Mouse (Mus musculus) heart, embryonic 12.5 days (tissue): ENCODE results near the gene Tspan9. TPM values are rescaled to one million over a fixed set of nuclear protein-coding genes. Genes with fewer than 3 reads are reported as not detected.

ENCODE experiments used
- ATAC-seq: fragments of 200-750 bp; cut with Nextera tagmentation; 2 replicates; pipeline ENCODE4 v1.8.0; 2017; ENCODE audit warnings: moderate TSS enrichment, moderate library complexity; ENCODE audit not compliant: insufficient number of reproducible peaks, low FRiP score
- H3K27ac ChIP-seq: fragments of 300-500 bp; sonication (generic); 2 replicates; pipeline ENCODE4 v1.5.1; 2016; ENCODE audit warnings: mild to moderate bottlenecking, moderate library complexity; ENCODE audit not compliant: poor library complexity, severe bottlenecking
- H3K27me3 ChIP-seq: fragments of 300-500 bp; sonication (generic); replicated peaks from 2 replicates; pipeline ENCODE4 v1.6.1; 2016; ENCODE audit warnings: mild to moderate bottlenecking, moderate library complexity
- H3K36me3 ChIP-seq: fragments of 300-500 bp; sonication (generic); 2 replicates; pipeline ENCODE4 v1.6.1; 2016; ENCODE audit warnings: mild to moderate bottlenecking, moderate library complexity
- H3K4me1 ChIP-seq: fragments of 300-500 bp; sonication (generic); replicated peaks from 2 replicates; pipeline ENCODE4 v1.6.1; 2016; ENCODE audit warnings: mild to moderate bottlenecking
- H3K4me2 ChIP-seq: fragments of 300-500 bp; sonication (generic); 2 replicates; pipeline ENCODE4 v1.6.1; 2016; ENCODE audit warnings: mild to moderate bottlenecking, moderate library complexity
- H3K4me3 ChIP-seq: fragments of 300-500 bp; sonication (generic); 2 replicates; pipeline ENCODE4 v1.5.1; 2016; ENCODE audit warnings: mild to moderate bottlenecking
- H3K9ac ChIP-seq: fragments of 300-500 bp; sonication (generic); 2 replicates; pipeline ENCODE4 v1.6.1; 2016; ENCODE audit warnings: mild to moderate bottlenecking, moderate library complexity
- H3K9me3 ChIP-seq: fragments of 300-500 bp; sonication (generic); replicated peaks from 2 replicates; pipeline ENCODE4 v1.6.1; 2016; ENCODE audit warnings: mild to moderate bottlenecking, moderate library complexity
- WGBS: fragments of 180-500 bp; shearing (Covaris S2); methylation state at CpG from one replicate; pipeline ENCODE4 v1.1.7; 2016; 5-methylcytosine and 5-hydroxymethylcytosine counted together
- polyA plus RNA-seq: library from polyadenylated mRNA; unstranded; fragments of >200 nt; fragmentation: Nextera tagmentation; extraction: Ambion mirVana; gene quantifications from 2 replicates; pipeline ENCODE4 v1.2.1, GENCODE M21; 2016

Gene Tspan9
- polyA plus RNA-seq, 1 experiment from 2014 or later: 172 TPM

- Histone ChIP-seq H3K27me3 (no peaks in the 10 kb centered on the region), H3K4me2 (no peak overlapping the region), H3K4me1 (peaks cover 75% of the 10 kb centered on the region), H3K27ac (no peak overlapping the region; the same call in 1 of the 2 replicates), H3K4me3 (no peak overlapping the region), H3K9ac (no peak overlapping the region), H3K9me3 (no peaks in the 10 kb centered on the region), H3K36me3 (peaks cover 8% of the 10 kb centered on the region)
- ATAC-seq: no peak
- WGBS: 32% methylated on average over 10 of the region's 10 CpGs
These were observed 115.1 kb downstream of the Tspan9 start for GRCm38 (mm10) chr6:128028116-128028940.

DNA sequence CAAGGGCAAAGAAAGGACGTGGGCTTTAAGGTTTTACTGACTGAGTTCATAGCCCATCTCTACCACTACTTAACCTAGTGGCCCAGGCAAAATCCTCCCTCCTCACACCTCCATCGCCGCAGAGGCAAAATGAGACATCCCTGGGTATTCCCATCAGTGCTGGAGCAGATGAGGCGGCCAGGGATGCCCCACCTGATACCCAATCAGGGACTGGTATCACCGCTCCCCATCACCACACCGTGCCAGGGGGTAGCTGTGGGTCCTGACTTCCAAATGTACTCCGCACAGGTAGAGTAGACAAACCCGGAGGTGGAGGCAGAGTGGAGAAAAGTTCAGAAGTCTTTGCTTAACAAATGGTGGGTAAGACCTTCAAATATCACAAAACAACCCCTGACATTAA lies 117.4 kb downstream of the Tspan9 start:
- Histone ChIP-seq H3K4me2 (no peak overlapping the region), H3K4me1 (peaks cover 77% of the 10 kb centered on the region), H3K4me3 (no peak overlapping the region), H3K36me3 (peaks cover 9% of the 10 kb centered on the region), H3K27me3 (no peaks in the 10 kb centered on the region), H3K9me3 (no peaks in the 10 kb centered on the region), H3K27ac (no peak overlapping the region), H3K9ac (no peak overlapping the region)
- ATAC-seq: no peak
- 82% methylated on average over 8 of the region's 8 CpGs for WGBS

- no peak overlapping the region for H3K4me2 ChIP-seq
These were observed 117.8 kb downstream of the Tspan9 start for GRCm38 (mm10) chr6:128025581-128025980.

DNA sequence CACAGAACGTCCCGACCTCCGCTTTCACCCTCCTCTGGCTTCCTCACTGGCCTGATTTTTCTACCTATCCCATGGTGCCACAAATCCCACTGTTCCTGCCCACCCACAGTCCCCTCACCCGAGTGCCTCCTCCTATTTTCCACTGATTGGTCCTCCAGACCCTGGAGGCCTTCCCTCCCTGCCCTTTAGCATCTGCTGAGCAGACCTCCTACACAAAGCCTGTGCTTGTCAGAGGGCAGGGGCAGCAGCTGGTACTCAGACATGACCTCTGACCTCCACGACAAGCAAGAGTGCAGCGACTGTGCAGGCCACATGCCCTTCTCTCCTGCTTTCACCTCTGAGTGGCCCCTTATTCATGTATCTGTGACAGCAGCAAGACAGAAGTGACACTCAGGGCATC lies 121.2 kb downstream of the Tspan9 start:
- peaks cover 74% of the 10 kb centered on the region for H3K4me1 ChIP-seq
- H3K4me3 ChIP-seq: no peak overlapping the region
- 0 out of 2 replicates have a peak overlapping the region, but pooled peaks have one; percentile 12 for H3K4me2 ChIP-seq
- ATAC-seq: no peak
- H3K27me3 ChIP-seq: no peaks in the 10 kb centered on the region
- 38% methylated on average over 6 of the region's 6 CpGs for WGBS
- no peaks in the 10 kb centered on the region for H3K9me3 ChIP-seq
- peak overlapping the region; percentile 56; the same call in 1 of the 2 replicates for H3K9ac ChIP-seq
- peak overlapping the region; percentile 48; the same call in 1 of the 2 replicates for H3K27ac ChIP-seq
- H3K36me3 ChIP-seq: peaks cover 13% of the 10 kb centered on the region

More at GRCm38 (mm10) chr6:128025581-128025980, 117.8 kb downstream of the Tspan9 start:
- Histone ChIP-seq H3K27ac (no peak overlapping the region), H3K4me1 (peaks cover 77% of the 10 kb centered on the region), H3K4me3 (no peak overlapping the region), H3K27me3 (no peaks in the 10 kb centered on the region), H3K9ac (no peak overlapping the region), H3K36me3 (peaks cover 9% of the 10 kb centered on the region), H3K9me3 (no peaks in the 10 kb centered on the region)
- 74% methylated on average over 13 of the region's 13 CpGs for WGBS
- no peak for ATAC-seq

DNA sequence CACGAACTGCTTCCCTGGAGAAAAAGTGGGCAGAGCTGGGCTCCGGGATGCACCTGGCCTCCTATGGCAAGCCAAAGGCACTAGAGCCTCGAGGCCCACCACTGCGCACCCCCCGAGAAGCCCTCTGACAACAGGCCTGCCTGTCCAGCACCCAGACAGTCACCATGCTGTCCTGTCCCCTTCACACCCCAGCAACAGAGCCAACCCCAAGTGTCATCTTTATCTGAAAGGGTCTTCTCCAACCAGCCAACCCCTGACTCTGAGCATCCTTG lies 121.5 kb downstream of the Tspan9 start:
- WGBS: 62% methylated on average over 5 of the region's 5 CpGs
- no peak for ATAC-seq
- H3K9me3 ChIP-seq: no peaks in the 10 kb centered on the region
- H3K36me3 ChIP-seq: peaks cover 11% of the 10 kb centered on the region
- H3K27ac ChIP-seq: peak overlapping the region; percentile 48; the same call in 1 of the 2 replicates
- H3K27me3 ChIP-seq: no peaks in the 10 kb centered on the region
- peak overlapping the region; percentile 12 for H3K4me2 ChIP-seq
- peak overlapping the region; percentile 56; the same call in 1 of the 2 replicates for H3K9ac ChIP-seq
- H3K4me3 ChIP-seq: no peak overlapping the region
- peaks cover 77% of the 10 kb centered on the region for H3K4me1 ChIP-seq

- peak overlapping the region; percentile 12 for H3K4me2 ChIP-seq
- H3K4me1 ChIP-seq: peaks cover 78% of the 10 kb centered on the region
- no peaks in the 10 kb centered on the region for H3K9me3 ChIP-seq
- H3K9ac ChIP-seq: peak overlapping the region; percentile 56; the same call in 1 of the 2 replicates
- no peaks in the 10 kb centered on the region for H3K27me3 ChIP-seq
- 38% methylated on average over 7 of the region's 10 CpGs for WGBS
- no peak overlapping the region for H3K4me3 ChIP-seq
- H3K36me3 ChIP-seq: peaks cover 11% of the 10 kb centered on the region
- peak; percentile 33 for ATAC-seq
- peak overlapping the region; percentile 48 for H3K27ac ChIP-seq
These were observed 122.1 kb downstream of the Tspan9 start for GRCm38 (mm10) chr6:128021106-128021930.

DNA sequence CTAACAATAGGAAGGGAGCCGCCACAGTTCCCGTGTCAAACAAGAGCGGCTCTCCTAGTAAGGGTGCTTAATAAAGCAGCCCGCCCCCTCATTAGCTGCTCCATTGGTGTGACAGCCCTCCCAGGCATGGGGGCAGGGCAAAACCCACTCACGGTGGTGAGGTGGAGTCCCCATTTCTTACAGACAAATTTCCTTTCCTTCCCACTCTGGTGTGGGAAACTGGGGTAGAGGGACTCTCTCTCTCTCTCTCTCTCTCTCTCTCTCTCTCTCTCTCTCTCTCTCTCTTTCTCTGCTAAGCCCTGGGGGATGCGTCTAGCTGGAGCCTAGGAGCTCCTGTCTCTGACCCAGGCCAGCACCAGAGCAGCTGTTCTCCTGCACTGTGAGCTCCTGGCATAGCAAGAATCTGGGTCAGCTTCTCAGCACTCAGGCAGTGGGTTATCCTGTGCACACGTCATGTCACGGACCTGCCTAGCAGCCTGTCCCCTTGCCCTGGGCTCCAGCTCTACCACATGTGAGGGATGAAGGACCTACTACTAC lies 122.8 kb downstream of the Tspan9 start:
- H3K36me3 ChIP-seq: peaks cover 11% of the 10 kb centered on the region
- H3K4me2 ChIP-seq: no peak overlapping the region
- H3K9me3 ChIP-seq: no peaks in the 10 kb centered on the region
- H3K9ac ChIP-seq: 0 out of 2 replicates have a peak overlapping the region, but pooled peaks have one; percentile 56
- H3K27ac ChIP-seq: peak overlapping the region; percentile 48
- H3K4me1 ChIP-seq: peaks cover 80% of the 10 kb centered on the region
- no peak overlapping the region for H3K4me3 ChIP-seq
- no peak for ATAC-seq
- no peaks in the 10 kb centered on the region for H3K27me3 ChIP-seq
- WGBS: 37% methylated on average over 8 of the region's 8 CpGs

DNA sequence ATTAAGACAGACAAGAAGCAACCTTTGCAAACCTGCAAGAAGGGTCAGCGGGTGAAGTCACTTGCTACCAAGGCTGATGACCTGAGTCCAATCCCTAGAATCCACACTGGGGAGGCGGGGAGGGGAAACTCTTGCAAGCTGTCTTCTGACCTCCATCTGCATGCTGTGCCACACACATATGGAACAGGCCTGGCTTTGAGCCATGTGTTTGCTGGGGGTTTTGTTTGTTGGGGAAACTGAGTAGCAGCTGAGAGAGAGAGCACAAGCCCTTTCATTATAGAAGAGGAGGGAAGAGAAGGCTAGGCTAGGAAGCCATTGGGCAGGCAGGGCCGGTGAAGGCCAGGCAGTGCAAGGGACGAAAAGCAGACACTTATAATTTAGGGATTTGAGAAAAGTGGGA lies 123.3 kb downstream of the Tspan9 start:
- H3K9me3 ChIP-seq: no peaks in the 10 kb centered on the region
- WGBS: 71% methylated on average over 4 of the region's 4 CpGs
- peaks cover 11% of the 10 kb centered on the region for H3K36me3 ChIP-seq
- H3K9ac ChIP-seq: no peak overlapping the region
- no peaks in the 10 kb centered on the region for H3K27me3 ChIP-seq
- H3K4me2 ChIP-seq: no peak overlapping the region
- no peak overlapping the region for H3K4me3 ChIP-seq
- H3K4me1 ChIP-seq: peaks cover 81% of the 10 kb centered on the region
- H3K27ac ChIP-seq: peak overlapping the region; percentile 48; the same call in 1 of the 2 replicates
- no peak for ATAC-seq

- Histone ChIP-seq H3K27ac (no peak overlapping the region), H3K9me3 (no peaks in the 10 kb centered on the region), H3K4me2 (no peak overlapping the region), H3K9ac (no peak overlapping the region), H3K27me3 (no peaks in the 10 kb centered on the region), H3K4me3 (no peak overlapping the region), H3K36me3 (peaks cover 11% of the 10 kb centered on the region), H3K4me1 (peaks cover 80% of the 10 kb centered on the region)
- WGBS: 72% methylated on average over 7 of the region's 7 CpGs
- ATAC-seq: no peak
These were observed 124.3 kb downstream of the Tspan9 start for GRCm38 (mm10) chr6:128019119-128019518.

- H3K4me2 ChIP-seq: no peak overlapping the region
- H3K36me3 ChIP-seq: 0 out of 2 replicates have a peak, but pooled peaks cover 5% of the 10 kb centered on the region
- H3K27ac ChIP-seq: peak overlapping the region; percentile 30; the same call in 1 of the 2 replicates
- H3K4me1 ChIP-seq: peaks cover 81% of the 10 kb centered on the region
- H3K9me3 ChIP-seq: no peaks in the 10 kb centered on the region
- no peak for ATAC-seq
- H3K27me3 ChIP-seq: no peaks in the 10 kb centered on the region
- 65% methylated on average over 7 of the region's 7 CpGs for WGBS
- no peak overlapping the region for H3K9ac ChIP-seq
- H3K4me3 ChIP-seq: no peak overlapping the region
These were observed 128.1 kb downstream of the Tspan9 start for GRCm38 (mm10) chr6:128015304-128015703.

GRCm38 (mm10) chr6:128011781-128012180 lies 131.6 kb downstream of the Tspan9 start:
- Histone ChIP-seq H3K4me1 (peaks cover 91% of the 10 kb centered on the region), H3K4me3 (no peak overlapping the region), H3K27ac (no peak overlapping the region), H3K9ac (no peak overlapping the region), H3K36me3 (peaks cover 3% of the 10 kb centered on the region; the same call in 1 of the 2 replicates), H3K9me3 (no peaks in the 10 kb centered on the region), H3K4me2 (no peak overlapping the region), H3K27me3 (no peaks in the 10 kb centered on the region)
- WGBS: 47% methylated on average over 17 of the region's 17 CpGs
- no peak for ATAC-seq
